Comparison of ENCODE assay signal across 32 mouse cellular contexts in genomic region chr8:87284356-87284755, GRCm38 (mm10).
DNase-seq lines count a peak whose midpoint lies in the region; ATAC-seq and TF ChIP-seq lines count a peak whose summit lies in the region.
"Had no signal": no experiment of that assay in that cellular context is flagged by ENCODE, and none has a peak within 500 bp of the region (broad histone marks: within the 10 kb centered on the region; RNA-seq: fewer than 3 reads in every experiment).

No protein-coding gene starts in this region.

- no peak overlapping the region for H3K4me2 ChIP-seq in kidney, embryonic 14.5 days (replicated peaks; ENCODE audit: low read depth, low read length)
- no peak overlapping the region for H3K4me2 ChIP-seq in kidney, embryonic 16.5 days (replicated peaks; ENCODE audit: low read depth, low read length)
- no peak overlapping the region for H3K4me2 ChIP-seq in hindbrain, postnatal 0 days (ENCODE audit: low read depth, low read length)
- H3K4me2 ChIP-seq: embryonic facial prominence, embryonic 12.5 days; hindbrain, embryonic 13.5 days; limb, embryonic 15.5 days; liver, embryonic 13.5 days; lung, embryonic 15.5 days; midbrain, embryonic 12.5 days; neural tube, embryonic 12.5 days had no signal

- H3K9ac ChIP-seq in kidney, embryonic 14.5 days (ENCODE audit: low read depth, low read length) = no peak overlapping the region
- H3K9ac ChIP-seq in kidney, embryonic 16.5 days (replicated peaks; ENCODE audit: low read length) = no peak overlapping the region
- H3K9ac ChIP-seq in hindbrain, postnatal 0 days (replicated peaks; ENCODE audit: low read length) = no peak overlapping the region
- H3K9ac ChIP-seq: embryonic facial prominence, embryonic 12.5 days; hindbrain, embryonic 13.5 days; limb, embryonic 15.5 days; liver, embryonic 13.5 days; lung, embryonic 15.5 days; midbrain, embryonic 12.5 days; neural tube, embryonic 12.5 days had no signal

- H3K4me3 ChIP-seq in kidney, embryonic 14.5 days (ENCODE audit: low read length) = no peak overlapping the region
- H3K4me3 ChIP-seq in kidney, embryonic 16.5 days (ENCODE audit: low read length) = no peak overlapping the region
- H3K4me3 ChIP-seq in hindbrain, postnatal 0 days (ENCODE audit: low read length) = no peak overlapping the region
- H3K4me3 ChIP-seq: embryonic facial prominence, embryonic 12.5 days; heart, embryonic 10.5 days; hindbrain, embryonic 13.5 days; limb, embryonic 10.5 days; limb, embryonic 15.5 days; liver, embryonic 13.5 days; lung, embryonic 15.5 days; megakaryocyte, embryonic 14.5 days; midbrain, embryonic 12.5 days; myocyte; neural tube, embryonic 12.5 days had no signal

- no peaks in the 10 kb centered on the region for H3K36me3 ChIP-seq in kidney, embryonic 14.5 days (ENCODE audit: control insufficient read depth, insufficient read depth, low read length)
- H3K36me3 ChIP-seq in kidney, embryonic 16.5 days (ENCODE audit: insufficient read depth, low read length) = no peaks in the 10 kb centered on the region
- H3K36me3 ChIP-seq in hindbrain, postnatal 0 days (ENCODE audit: insufficient read depth, low read length) = no peaks in the 10 kb centered on the region
- H3K36me3 ChIP-seq: embryonic facial prominence, embryonic 12.5 days; heart, embryonic 10.5 days; hindbrain, embryonic 13.5 days; limb, embryonic 10.5 days; limb, embryonic 15.5 days; liver, embryonic 13.5 days; lung, embryonic 15.5 days; midbrain, embryonic 12.5 days; neural tube, embryonic 12.5 days had no signal

- no peak for TF ChIP-seq CTCF in hindbrain, postnatal 0 days (IDR thresholded peaks at IDR 0.05; ENCODE audit: low read depth)

- H3K9me3 ChIP-seq in kidney, embryonic 14.5 days (ENCODE audit: control insufficient read depth, low read length) = no peaks in the 10 kb centered on the region
- H3K9me3 ChIP-seq in kidney, embryonic 16.5 days (ENCODE audit: low read length) = no peaks in the 10 kb centered on the region
- no peaks in the 10 kb centered on the region for H3K9me3 ChIP-seq in hindbrain, postnatal 0 days (ENCODE audit: low read length)
- H3K9me3 ChIP-seq: embryonic facial prominence, embryonic 12.5 days; heart, embryonic 10.5 days; hindbrain, embryonic 13.5 days; limb, embryonic 10.5 days; limb, embryonic 15.5 days; liver, embryonic 13.5 days; lung, embryonic 15.5 days; midbrain, embryonic 12.5 days; neural tube, embryonic 12.5 days had no signal

- H3K4me1 ChIP-seq in kidney, embryonic 14.5 days (ENCODE audit: control insufficient read depth, insufficient read depth, low read length) = no peaks in the 10 kb centered on the region
- H3K4me1 ChIP-seq in kidney, embryonic 16.5 days (ENCODE audit: insufficient read depth, low read length) = no peaks in the 10 kb centered on the region
- H3K4me1 ChIP-seq in hindbrain, postnatal 0 days (ENCODE audit: insufficient read depth, low read length) = peaks cover 10% of the 10 kb centered on the region; the same call in 1 of the 2 replicates
- H3K4me1 ChIP-seq: embryonic facial prominence, embryonic 12.5 days; heart, embryonic 10.5 days; limb, embryonic 15.5 days; liver, embryonic 13.5 days; lung, embryonic 15.5 days; megakaryocyte, embryonic 14.5 days; midbrain, embryonic 12.5 days; neural tube, embryonic 12.5 days had no signal

- DNase-seq in kidney, adult 8-10 months = peak; percentile 12 to 46
- DNase-seq in kidney, adult 9 months = peak; percentile 50
- DNase-seq in kidney, postnatal 36 days = peak; percentile 21 to 38
- DNase-seq in hindbrain, postnatal 0 days (ENCODE audit: low spot score) = no peak
- no peak for DNase-seq in layer of hippocampus, adult 11-12 months (ENCODE audit: low spot score)
- DNase-seq: adrenal gland, adult 2 months; B cell, adult 2 months; cerebellum, adult 2 months; cerebellum, postnatal 14 days; gastrocnemius, postnatal 14 days; heart, adult 11 months; heart, postnatal 4 days; layer of hippocampus, adult 9-11 months; liver, embryonic 13.5 days; right cerebral cortex, postnatal 4 days; thymus, adult 18-20 months; thymus, postnatal 25 days had no signal

- WGBS in kidney, embryonic 14.5 days = 36% methylated on average over 4 of the region's 4 CpGs
- WGBS in kidney, embryonic 16.5 days = 45% methylated on average over 4 of the region's 4 CpGs
- 73% methylated on average over 4 of the region's 4 CpGs for WGBS in hindbrain, postnatal 0 days

- H3K27me3 ChIP-seq in kidney, embryonic 14.5 days (ENCODE audit: control insufficient read depth, insufficient read depth, low read length) = no peaks in the 10 kb centered on the region
- H3K27me3 ChIP-seq in kidney, embryonic 16.5 days (ENCODE audit: insufficient read depth, low read length) = no peaks in the 10 kb centered on the region
- H3K27me3 ChIP-seq in hindbrain, postnatal 0 days (ENCODE audit: insufficient read depth, low read length) = no peaks in the 10 kb centered on the region
- H3K27me3 ChIP-seq: embryonic facial prominence, embryonic 12.5 days; hindbrain, embryonic 13.5 days; limb, embryonic 15.5 days; liver, embryonic 13.5 days; lung, embryonic 15.5 days; megakaryocyte, embryonic 14.5 days; midbrain, embryonic 12.5 days had no signal

- ATAC-seq in kidney, embryonic 14.5 days (ENCODE audit: low FRiP score, low TSS enrichment) = no peak
- ATAC-seq in kidney, embryonic 16.5 days (ENCODE audit: low FRiP score, low TSS enrichment) = 0 out of 2 replicates have a peak, but pooled peaks have one; percentile 31
- no peak for ATAC-seq in hindbrain, postnatal 0 days
- ATAC-seq: activated CD4-positive, CD25-positive, alpha-beta regulatory T cell, adult 4 months; forebrain, embryonic 14.5 days had no signal

- H3K27ac ChIP-seq in kidney, embryonic 14.5 days (ENCODE audit: low read depth, low read length) = no peak overlapping the region
- no peak overlapping the region for H3K27ac ChIP-seq in kidney, embryonic 16.5 days (ENCODE audit: low read length)
- H3K27ac ChIP-seq in hindbrain, postnatal 0 days = no peak overlapping the region
- H3K27ac ChIP-seq: embryonic facial prominence, embryonic 12.5 days; heart, embryonic 10.5 days; hindbrain, embryonic 13.5 days; limb, embryonic 10.5 days; limb, embryonic 15.5 days; liver, embryonic 13.5 days; lung, embryonic 15.5 days; midbrain, embryonic 12.5 days; neural tube, embryonic 12.5 days; stomach, postnatal 0 days had no signal

Comparison
In these comparisons a context has a peak if more than half of its experiments do, and no peak if none do; other contexts are left out.
1. DNase-seq: peak in kidney, adult 8-10 months (2 of 2), kidney, adult 9 months (single experiment) and kidney, postnatal 36 days (2 of 2); none in hindbrain, postnatal 0 days (single experiment) and layer of hippocampus, adult 11-12 months (single experiment).